Mouse (Mus musculus): ENCODE data around the gene Gm10322.

The Gm10322 gene

DNA sequence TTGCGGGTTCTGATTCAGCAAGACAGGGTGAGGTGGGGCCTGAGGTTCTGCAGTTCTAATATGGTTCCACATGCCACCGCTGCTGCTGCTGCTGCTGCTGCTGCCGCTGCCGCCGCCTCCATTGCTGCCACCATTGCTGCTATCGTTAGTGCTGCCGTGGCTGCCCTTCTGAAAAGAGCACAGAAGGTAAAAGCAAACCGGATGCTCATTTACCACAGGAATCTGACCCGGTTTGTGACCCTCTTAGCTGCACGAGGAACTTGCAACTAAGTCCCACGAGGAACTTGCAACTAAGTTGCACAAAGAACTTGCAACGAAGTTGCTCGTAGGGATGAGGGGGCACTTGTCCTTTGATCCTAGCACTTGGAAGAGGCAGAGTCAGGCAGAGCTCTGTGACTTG lies 40.9 kb downstream of the Gm10322 start:
- DNase-seq (ENCODE audit: low spot score) = no peak

DNA sequence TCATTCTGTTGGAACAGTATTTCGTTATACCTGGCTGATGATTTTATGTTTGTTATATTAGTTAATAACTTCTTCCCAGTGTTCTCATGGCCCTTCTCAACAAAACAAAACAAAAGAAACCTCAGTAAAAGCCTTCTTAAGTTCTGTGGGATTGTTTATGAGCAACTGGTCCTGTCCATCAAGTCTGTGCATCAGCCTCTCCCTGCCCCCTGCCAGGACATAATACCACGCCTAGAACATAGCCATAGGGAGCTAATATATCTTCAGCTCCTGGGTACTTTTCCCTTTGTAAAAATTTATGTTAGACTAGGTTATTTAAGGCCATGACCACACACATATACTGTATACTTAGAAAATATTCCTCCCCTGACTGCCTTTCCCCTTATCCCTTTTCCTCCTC lies 48.9 kb downstream of the Gm10322 start:
- DNase-seq (ENCODE audit: low spot score) = no peak

DNA sequence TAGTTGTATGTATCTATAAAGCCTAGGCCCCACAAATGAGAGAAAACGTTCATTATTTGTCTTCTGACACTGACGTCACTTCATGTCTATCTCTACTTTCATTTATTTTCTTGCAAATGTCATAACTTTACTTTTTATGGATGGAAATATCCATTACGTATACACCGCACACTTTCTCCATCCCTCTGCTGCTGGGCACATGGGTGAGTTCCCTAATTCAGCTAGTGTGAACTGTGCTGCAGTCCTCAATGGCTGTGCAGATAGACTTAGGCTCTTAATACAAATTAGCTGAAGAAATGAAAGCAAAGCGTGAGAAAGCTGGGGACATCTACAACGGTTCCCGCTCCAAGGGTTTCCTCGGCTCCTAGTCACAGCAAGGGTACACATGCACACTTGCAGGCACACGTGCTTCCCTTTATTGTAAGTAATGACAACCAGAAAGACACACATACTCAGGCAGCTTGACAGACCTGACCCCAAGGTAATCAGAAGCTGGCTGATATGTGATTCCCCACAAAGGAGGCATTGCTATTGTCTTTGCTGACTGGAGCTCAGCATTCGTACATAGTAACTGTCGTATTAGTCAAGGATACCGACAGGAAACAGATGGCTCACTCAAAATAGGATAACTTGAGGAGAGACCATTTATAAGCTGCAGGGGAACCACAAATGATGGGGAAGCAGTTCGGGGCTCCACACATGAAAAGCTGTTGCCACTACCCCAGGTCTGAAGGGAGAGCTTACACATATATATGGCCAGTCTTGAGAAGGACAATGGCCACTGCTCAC lies 49.8 kb downstream of the Gm10322 start:
- DNase-seq (ENCODE audit: low spot score) = no peak

Data from embryo, embryonic 10 days (tissue).